Mouse (Mus musculus) MEL (cell line): Measurements from ENCODE around the gene Hpdl. TPM values are rescaled to one million over a fixed set of nuclear protein-coding genes. Genes with fewer than 3 reads are reported as not detected.

Experiments used
- DNase-seq: peaks from one replicate; pipeline ENCODE4 v3.0.0; 2011; ENCODE audit warnings: low read depth, low spot score
- H3K27ac ChIP-seq: 2 replicates; pipeline ENCODE4 v1.5.1; 2012; ENCODE audit warnings: low read depth, mild to moderate bottlenecking, control low read depth, low read length, moderate library complexity; ENCODE audit not compliant: control insufficient read depth
- H3K27me3 ChIP-seq, 2 experiments: fragments of 150-350 bp in 1 of 2; sonication (generic) in 1 of 2; 2 replicates each; pipeline ENCODE4 v1.6.1; 2012; ENCODE audit warnings: low read length in 2 of 2, mild to moderate bottlenecking in 2 of 2, improper control_type of control experiment in 1 of 2, moderate library complexity in 1 of 2; ENCODE audit not compliant: insufficient read depth in 2 of 2, control insufficient read depth in 1 of 2
- H3K36me3 ChIP-seq, 2 experiments: 2 replicates each; pipeline ENCODE4 v1.6.1; 2012 to 2014; ENCODE audit warnings: low read length in 2 of 2, improper control_type of control experiment in 1 of 2, inconsistent platforms in 1 of 2, mild to moderate bottlenecking in 1 of 2; ENCODE audit not compliant: insufficient read depth in 2 of 2, control insufficient read depth in 1 of 2
- H3K4me1 ChIP-seq, 2 experiments: fragments of 150-350 bp in 1 of 2; sonication (generic) in 1 of 2; 2 replicates each; pipeline ENCODE4 v1.6.1; 2012; ENCODE audit warnings: low read length in 2 of 2, improper control_type of control experiment in 1 of 2, mild to moderate bottlenecking in 1 of 2; ENCODE audit not compliant: insufficient read depth in 2 of 2, control insufficient read depth in 1 of 2
- H3K4me3 ChIP-seq, 2 experiments: fragments of 150-350 bp in 1 of 2; sonication (generic) in 1 of 2; 2 replicates each; pipeline ENCODE4 v1.5.1; 2012; ENCODE audit warnings: low read depth in 2 of 2, low read length in 2 of 2, mild to moderate bottlenecking in 2 of 2, moderate library complexity in 2 of 2, control low read depth in 1 of 2, improper control_type of control experiment in 1 of 2; ENCODE audit not compliant: control insufficient read depth in 1 of 2, insufficient read depth in 1 of 2
- H3K79me2 ChIP-seq: 2 replicates; pipeline ENCODE4 v1.6.1; 2012; ENCODE audit warnings: mild to moderate bottlenecking, low read length, moderate library complexity; ENCODE audit not compliant: control insufficient read depth, poor library complexity, insufficient read depth
- H3K9ac ChIP-seq: 2 replicates; pipeline ENCODE4 v1.6.1; 2012; ENCODE audit warnings: low read depth, mild to moderate bottlenecking, control low read depth, low read length, moderate library complexity; ENCODE audit not compliant: control insufficient read depth, poor library complexity, severe bottlenecking
- H3K9me3 ChIP-seq: fragments of 150-350 bp; sonication (generic); replicated peaks from 2 replicates; pipeline ENCODE4 v1.6.1; 2012; ENCODE audit warnings: mild to moderate bottlenecking, low read length, improper control_type of control experiment, moderate library complexity; ENCODE audit not compliant: insufficient read depth
- BHLHE40 ChIP-seq: IDR thresholded peaks from 2 replicates; pipeline ENCODE4 v1.6.1; 2012; ENCODE audit warnings: low read depth, mild to moderate bottlenecking, inconsistent platforms, low read length, improper control_type of control experiment, borderline replicate concordance
- CHD1 ChIP-seq: IDR thresholded peaks from 2 replicates; pipeline ENCODE4 v1.6.1; 2012; ENCODE audit warnings: low read depth, mild to moderate bottlenecking, inconsistent platforms, low read length, improper control_type of control experiment
- CTCF ChIP-seq, 3 experiments: IDR thresholded peaks in 2 of 3; conservative IDR thresholded peaks in 1 of 3; 2 replicates each; pipeline ENCODE4 v1.5.1; 2011 to 2012; ENCODE audit warnings: low read length in 3 of 3, low read depth in 2 of 3, mild to moderate bottlenecking in 2 of 3, improper control_type of control experiment in 1 of 3, inconsistent platforms in 1 of 3, mixed read lengths in 1 of 3, moderate library complexity in 1 of 3; ENCODE audit not compliant: control insufficient read depth in 1 of 3, insufficient read depth in 1 of 3, poor library complexity in 1 of 3, severe bottlenecking in 1 of 3
- ELF1 ChIP-seq: IDR thresholded peaks from 2 replicates; pipeline ENCODE4 v1.6.1; 2014; ENCODE audit warnings: low read depth, mild to moderate bottlenecking, inconsistent platforms, low read length, improper control_type of control experiment, moderate library complexity
- GATA1 ChIP-seq: IDR thresholded peaks from 2 replicates; pipeline ENCODE4 v1.6.1; 2011; ENCODE audit warnings: low read depth, low read length, improper control_type of control experiment
- JUND ChIP-seq: IDR thresholded peaks from 2 replicates; pipeline ENCODE4 v1.6.1; 2011; ENCODE audit warnings: low read depth, mild to moderate bottlenecking, improper control_type of control experiment, low read length
- MAZ ChIP-seq: IDR thresholded peaks from 2 replicates; pipeline ENCODE4 v1.6.1; 2012; ENCODE audit warnings: low read depth, mild to moderate bottlenecking, inconsistent platforms, low read length, improper control_type of control experiment
- MEF2A ChIP-seq: IDR thresholded peaks from 2 replicates; pipeline ENCODE4 v1.6.1; 2014; ENCODE audit warnings: low read depth, mild to moderate bottlenecking, inconsistent platforms, low read length, improper control_type of control experiment; ENCODE audit not compliant: poor library complexity, insufficient replicate concordance, severe bottlenecking; ENCODE audit errors: extremely low read depth
- MXI1 ChIP-seq: IDR thresholded peaks from 2 replicates; pipeline ENCODE4 v1.6.1; 2011; ENCODE audit warnings: mild to moderate bottlenecking, low read depth, low read length, improper control_type of control experiment
- MYB ChIP-seq: IDR thresholded peaks from 2 replicates; pipeline ENCODE4 v1.6.1; 2011; ENCODE audit warnings: mild to moderate bottlenecking, low read depth, low read length, improper control_type of control experiment
- MYC ChIP-seq: IDR thresholded peaks from 2 replicates; pipeline ENCODE4 v1.6.1; 2011; ENCODE audit warnings: low read depth, mild to moderate bottlenecking, low read length, improper control_type of control experiment, moderate library complexity
- POLR2A ChIP-seq, 2 experiments: IDR thresholded peaks; 2 replicates each; pipeline ENCODE4 v1.6.1; 2011 to 2012; ENCODE audit warnings: low read length in 2 of 2, mild to moderate bottlenecking in 2 of 2, control low read depth in 1 of 2, improper control_type of control experiment in 1 of 2, low read depth in 1 of 2, moderate library complexity in 1 of 2; ENCODE audit not compliant: control insufficient read depth in 1 of 2, insufficient read depth in 1 of 2, poor library complexity in 1 of 2
- POLR2AphosphoS2 ChIP-seq: IDR thresholded peaks from 2 replicates; pipeline ENCODE4 v1.6.1; 2011; ENCODE audit warnings: low read length, improper control_type of control experiment
- RAD21 ChIP-seq: IDR thresholded peaks from 2 replicates; pipeline ENCODE4 v1.6.1; 2011; ENCODE audit warnings: mild to moderate bottlenecking, low read depth, low read length, improper control_type of control experiment
- SIN3A ChIP-seq: IDR thresholded peaks from 2 replicates; pipeline ENCODE4 v1.6.1; 2012; ENCODE audit warnings: low read length, improper control_type of control experiment, inconsistent platforms
- SMC3 ChIP-seq: IDR thresholded peaks from 2 replicates; pipeline ENCODE4 v1.6.1; 2011; ENCODE audit warnings: low read depth, low read length, improper control_type of control experiment
- ZC3H11A ChIP-seq: IDR thresholded peaks from 2 replicates; pipeline ENCODE4 v1.6.1; 2012; ENCODE audit warnings: low read depth, mild to moderate bottlenecking, inconsistent platforms, low read length, improper control_type of control experiment
- ZNF384 ChIP-seq: IDR thresholded peaks from 2 replicates; pipeline ENCODE4 v1.6.1; 2012; ENCODE audit warnings: low read depth, mild to moderate bottlenecking, inconsistent platforms, low read length, improper control_type of control experiment
- polyA plus RNA-seq, 2 experiments: library from polyadenylated mRNA; stranded (reverse) in 1 of 2; unstranded in 1 of 2; fragments of >175 nt in 1 of 2; fragments of >200 nt in 1 of 2; gene quantifications; 2 replicates each; pipeline versions ENCODE4 v1.2.1 to v1.2.4; 2012; ENCODE audit warnings: low replicate concordance in 2 of 2, low read depth in 1 of 2; ENCODE audit not compliant: insufficient read length in 2 of 2, insufficient read depth in 1 of 2, missing spikeins in 1 of 2
- total RNA-seq: library from RNA; depleted of rRNA; stranded (reverse); fragments of 300-350 nt; gene quantifications from 2 replicates; pipeline ENCODE4 v1.2.3, GENCODE M21; 2012

Gene Hpdl
- total and polyA plus RNA-seq, 3 experiments, result 0.14 TPM; not detected in 2

DNA sequence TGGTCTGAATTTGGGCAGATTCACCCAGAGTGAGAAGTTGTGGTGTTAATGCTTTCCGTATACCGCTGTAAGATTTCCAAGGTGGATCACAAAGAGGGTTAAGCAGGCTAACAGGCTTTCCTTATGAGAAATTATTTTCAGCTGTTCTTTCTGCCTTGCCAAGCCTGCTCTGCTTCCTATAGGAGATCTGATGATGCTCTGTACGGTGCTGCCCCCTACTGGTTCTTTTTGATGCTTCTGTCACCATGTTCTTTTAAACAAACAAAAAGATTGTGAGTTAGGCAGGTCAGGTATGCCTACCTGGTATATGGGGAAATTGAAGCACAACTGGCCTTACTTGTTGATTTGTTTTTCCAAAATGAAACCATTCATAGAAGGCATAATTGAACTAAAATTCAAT is 32.6 kb downstream of the Hpdl start:
- H3K36me3 ChIP-seq, result peaks cover 0 to 5% of the 10 kb centered on the region in 2 experiments; a peak in 1 of 4 replicates
- H3K27ac ChIP-seq, result no peak overlapping the region
- peak; percentile 89 for DNase-seq
- H3K27me3 ChIP-seq, result no peaks in the 10 kb centered on the region
- H3K79me2 ChIP-seq, result no peaks in the 10 kb centered on the region
- no peaks in the 10 kb centered on the region for H3K9me3 ChIP-seq
- no peak overlapping the region for H3K4me3 ChIP-seq
- no peak overlapping the region for H3K9ac ChIP-seq
- H3K4me1 ChIP-seq, result peaks cover 3 to 4% of the 10 kb centered on the region in 2 experiments; a peak in 2 of 4 replicates
- TF ChIP-seq CHD1, result no peak
- peak; percentile 80 for TF ChIP-seq SMC3
- peak; percentile 93 for TF ChIP-seq RAD21
- TF ChIP-seq ZC3H11A, result peak; percentile 79
- TF ChIP-seq CTCF (IDR thresholded peaks at IDR 0.05 in 2 of 3, conservative IDR thresholded peaks at IDR 0.05 in 1 of 3; ENCODE audit: control insufficient read depth in 1 of 3, insufficient read depth in 1 of 3, low read depth in 2 of 3, low read length in 3 of 3, poor library complexity in 1 of 3, severe bottlenecking in 1 of 3), result peak; percentile 69 to 97 (median 71)
- peak; percentile 47; the same call in 1 of the 2 replicates for TF ChIP-seq MYC
- TF ChIP-seq ELF1, result 0 out of 2 replicates have a peak, but pooled peaks have one; percentile 17
- no peak for TF ChIP-seq BHLHE40
- no peak for TF ChIP-seq MAZ

DNA sequence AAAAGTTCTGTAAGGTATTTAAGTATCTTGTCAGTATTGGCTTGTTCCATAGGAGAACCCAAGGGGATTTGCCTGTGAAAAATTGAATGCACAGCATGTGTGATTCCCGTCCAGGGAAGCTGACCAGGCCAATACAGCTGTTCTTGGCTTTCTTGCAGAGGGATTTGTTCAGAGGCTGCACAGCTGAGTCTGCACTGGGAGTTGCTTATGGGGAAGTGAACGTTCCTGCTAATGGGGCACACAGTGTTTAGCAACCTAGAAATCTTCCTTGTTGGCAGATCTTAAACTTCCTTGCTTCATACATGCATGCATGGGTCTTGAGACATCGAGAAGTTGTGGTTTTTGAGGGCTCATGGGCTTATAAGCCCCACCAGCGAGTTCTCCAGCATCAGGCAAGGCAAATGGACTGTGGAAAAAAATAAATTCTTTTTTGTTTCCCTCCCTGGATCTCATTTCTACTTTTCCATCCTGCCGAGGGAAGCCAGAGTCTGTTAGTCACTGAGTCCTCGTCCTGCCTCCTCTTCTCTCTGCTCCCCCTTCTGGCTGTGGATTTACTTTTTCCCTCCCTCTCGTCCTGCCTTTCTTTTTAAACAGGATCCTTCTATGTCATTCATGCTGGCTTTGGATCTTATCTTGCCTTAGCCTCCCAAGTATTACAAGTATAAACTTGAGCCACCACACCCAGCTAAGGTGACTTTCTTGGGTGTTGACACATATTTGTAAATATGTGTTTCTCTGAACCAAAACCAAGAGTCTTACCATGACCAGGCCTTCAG is 33.3 kb downstream of the Hpdl start:
- Histone ChIP-seq H3K9me3 (no peaks in the 10 kb centered on the region), H3K79me2 (no peaks in the 10 kb centered on the region), H3K27ac (no peak overlapping the region), H3K9ac (peak overlapping the region; percentile 39; the same call in 1 of the 2 replicates)
- DNase-seq, result peak; percentile 55
- TF ChIP-seq MXI1, result no peak; the same call in 1 of the 2 replicates
- peak; percentile 32 for TF ChIP-seq SMC3
- no peak for TF ChIP-seq POLR2A (IDR thresholded peaks at IDR 0.05; ENCODE audit: control insufficient read depth in 1 of 2, insufficient read depth in 1 of 2, low read depth in 1 of 2, low read length in 2 of 2, poor library complexity in 1 of 2)
- TF ChIP-seq ZC3H11A, result peak; percentile 18; the same call in 1 of the 2 replicates
- TF ChIP-seq CTCF (IDR thresholded peaks at IDR 0.05 in 2 of 3, conservative IDR thresholded peaks at IDR 0.05 in 1 of 3; ENCODE audit: control insufficient read depth in 1 of 3, insufficient read depth in 1 of 3, low read depth in 2 of 3, low read length in 3 of 3, poor library complexity in 1 of 3, severe bottlenecking in 1 of 3), result peak in 1 of 3 experiments; percentile 43; a peak in 2 of 6 replicates
- no peak for TF ChIP-seq MYB
- no peak for TF ChIP-seq ZNF384
- no peak for TF ChIP-seq POLR2AphosphoS2
- no peak for TF ChIP-seq GATA1
- no peak for TF ChIP-seq SIN3A
- 0 out of 2 replicates have a peak, but pooled peaks have one; percentile 47 for TF ChIP-seq CHD1
- TF ChIP-seq MEF2A, result no peak
- TF ChIP-seq JUND, result no peak
- TF ChIP-seq, all 39 proteins: peak for 4
- H3K4me3 ChIP-seq, result 0 out of 4 replicates have a peak overlapping the region, but pooled peaks of 1 of the 2 experiments have one; percentile 21
- no peaks in the 10 kb centered on the region for H3K27me3 ChIP-seq
- peaks cover 0 to 5% of the 10 kb centered on the region in 2 experiments; a peak in 1 of 4 replicates for H3K36me3 ChIP-seq
- peaks cover 3 to 4% of the 10 kb centered on the region in 2 experiments; a peak in 2 of 4 replicates for H3K4me1 ChIP-seq
